Mouse (Mus musculus): ENCODE results near the gene Cadm3.

DNA sequence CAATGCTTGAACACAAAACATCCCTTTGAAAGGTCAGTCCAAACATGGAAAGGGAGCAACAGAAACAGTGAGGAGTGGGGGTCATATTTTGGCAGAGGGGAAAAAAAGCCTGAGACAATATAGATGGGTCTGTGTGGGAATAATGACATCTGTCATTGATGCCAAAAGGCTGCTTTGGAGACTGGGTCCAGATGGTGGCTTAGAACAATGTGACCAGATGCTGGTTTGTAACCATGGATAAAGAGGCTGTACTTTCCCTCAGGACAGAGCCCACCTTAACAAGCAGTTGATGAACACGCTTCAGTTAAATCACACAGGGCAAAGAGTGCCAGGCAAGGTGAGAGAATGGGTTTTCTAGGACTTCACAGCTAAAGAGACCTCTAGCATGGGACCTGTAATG, 25.1 kb downstream of the Cadm3 start:
- TF ChIP-seq POLR2A (IDR thresholded peaks at IDR 0.05; ENCODE audit: borderline replicate concordance, insufficient read depth, low read length) (no peak), CTCF (IDR thresholded peaks at IDR 0.05; ENCODE audit: borderline replicate concordance, insufficient read depth, low read depth, low read length) (no peak)

Data from cerebellum, adult 2 months (tissue).